Mouse (Mus musculus) layer of hippocampus, adult 9-10 months (tissue): Measurements from ENCODE around the gene Gpi1.

Experiments used
- DNase-seq: peaks from one replicate; pipeline ENCODE4 v3.0.0; 2022; ENCODE audit warnings: low spot score

Gene Gpi1

GRCm38 (mm10) chr7:34230116-34230515, at the start of gene Gpi1:
Gene Gpi1, minus strand, starts transcription at chr7:34230336.
- DNase-seq: no peak

- DNase-seq: no peak
Observed at GRCm38 (mm10) chr7:34277656-34278055, 47.5 kb upstream of the Gpi1 start.

GRCm38 (mm10) chr7:34276066-34276465, 45.9 kb upstream of the Gpi1 start:
- DNase-seq: no peak

- no peak for DNase-seq
Observed at GRCm38 (mm10) chr7:34272465-34272864, 42.3 kb upstream of the Gpi1 start.

- no peak for DNase-seq
Observed at GRCm38 (mm10) chr7:34268463-34268862, 38.3 kb upstream of the Gpi1 start.

- DNase-seq: no peak
Observed at GRCm38 (mm10) chr7:34266421-34266820, 36.3 kb upstream of the Gpi1 start.

GRCm38 (mm10) chr7:34265876-34266346, 35.8 kb upstream of the Gpi1 start:
- DNase-seq: peak; percentile 93

GRCm38 (mm10) chr7:34263437-34263836, 33.3 kb upstream of the Gpi1 start:
- no peak for DNase-seq

- no peak for DNase-seq
Observed at GRCm38 (mm10) chr7:34258407-34258806, 28.3 kb upstream of the Gpi1 start.

GRCm38 (mm10) chr7:34257279-34257678, 27.1 kb upstream of the Gpi1 start:
- DNase-seq: no peak

GRCm38 (mm10) chr7:34255916-34256315, 25.8 kb upstream of the Gpi1 start:
- DNase-seq: no peak

- no peak for DNase-seq
Observed at GRCm38 (mm10) chr7:34255137-34255536, 25.0 kb upstream of the Gpi1 start.

- no peak for DNase-seq
Observed at GRCm38 (mm10) chr7:34252030-34252429, 21.9 kb upstream of the Gpi1 start.

- DNase-seq: no peak
Observed at GRCm38 (mm10) chr7:34250738-34251137, 20.6 kb upstream of the Gpi1 start, which contains the start of gene Gm6096. Gene Gm6096, plus strand, starts transcription at chr7:34251038.

- no peak for DNase-seq
Observed at GRCm38 (mm10) chr7:34246870-34247499, 16.8 kb upstream of the Gpi1 start.

- no peak for DNase-seq
Observed at GRCm38 (mm10) chr7:34242176-34242575, 12.0 kb upstream of the Gpi1 start.

GRCm38 (mm10) chr7:34238086-34238485, 8.0 kb upstream of the Gpi1 start:
- DNase-seq: no peak

- no peak for DNase-seq
Observed at GRCm38 (mm10) chr7:34235602-34236001, 5.5 kb upstream of the Gpi1 start.

- DNase-seq: no peak
Observed at GRCm38 (mm10) chr7:34234610-34235561, 4.8 kb upstream of the Gpi1 start.

- peak; percentile 99 for DNase-seq
Observed at GRCm38 (mm10) chr7:34233909-34234609, 3.9 kb upstream of the Gpi1 start.

GRCm38 (mm10) chr7:34232785-34233725, 2.9 kb upstream of the Gpi1 start:
- DNase-seq: no peak
